Mouse (Mus musculus) CH12F3 (cell line): ENCODE measurements around the gene Hist1h2bq.

ENCODE experiments used
- in situ Hi-C: fragments of 300-500 bp; cut with MboI; formaldehyde crosslinking; loops from 2 replicates; pipeline ENCODE4 v1.14.3; 2020; ENCODE audit warnings: low sequenced_read_pairs

Hist1h2bq gene

GRCm38 (mm10) chr13:21790601-21791283 lies 19.3 kb downstream of the Hist1h2bq start:
- in situ Hi-C loops, result loop anchor here (25.0 kb wide), 1 partner anchor 1772 kb away; the partner anchor contains the start of genes Hist1h1d, Hist1h2ad, Hist1h2ae and Hist1h2bf

GRCm38 (mm10) chr13:21789925-21790324 lies 20.1 kb downstream of the Hist1h2bq start:
- in situ Hi-C loops, result loop anchor here (25.0 kb wide), 1 partner anchor 1772 kb away; the partner anchor contains the start of genes Hist1h1d, Hist1h2ad, Hist1h2ae and Hist1h2bf

- in situ Hi-C loops, result loop anchor here (25.0 kb wide), 1 partner anchor 1774 kb away; the partner anchor contains the start of genes Hist1h1d, Hist1h2ad, Hist1h2ae and Hist1h2bf
Measured at GRCm38 (mm10) chr13:21787760-21788593, 22.0 kb downstream of the Hist1h2bq start.

GRCm38 (mm10) chr13:21786899-21787629 lies 22.9 kb downstream of the Hist1h2bq start, which contains the start of the genes Hist1h2an and Hist1h2bp:
Gene Hist1h2an, minus strand, starts transcription at chr13:21787218.
Gene Hist1h2bp, plus strand, starts transcription at chr13:21787461.
- in situ Hi-C loops, result loop anchor here (25.0 kb wide), 1 partner anchor 1775 kb away; the partner anchor contains the start of genes Hist1h1d, Hist1h2ad, Hist1h2ae and Hist1h2bf

GRCm38 (mm10) chr13:21786189-21786898 lies 23.7 kb downstream of the Hist1h2bq start:
- in situ Hi-C loops, result loop anchor here (25.0 kb wide), 1 partner anchor 1776 kb away; the partner anchor contains the start of genes Hist1h1d, Hist1h2ad, Hist1h2ae and Hist1h2bf

- in situ Hi-C loops, result loop anchor here (25.0 kb wide), 1 partner anchor 1778 kb away; the partner anchor contains the start of genes Hist1h1d, Hist1h2ad, Hist1h2ae and Hist1h2bf
Measured at GRCm38 (mm10) chr13:21784311-21784710, 25.7 kb downstream of the Hist1h2bq start.

GRCm38 (mm10) chr13:21783734-21784161 lies 26.2 kb downstream of the Hist1h2bq start:
- in situ Hi-C loops, result loop anchor here (25.0 kb wide), 1 partner anchor 1779 kb away; the partner anchor contains the start of genes Hist1h1d, Hist1h2ad, Hist1h2ae and Hist1h2bf

GRCm38 (mm10) chr13:21783255-21783617 lies 26.8 kb downstream of the Hist1h2bq start, which contains the start of gene Hist1h3i:
Gene Hist1h3i, minus strand, starts transcription at chr13:21783370.
- in situ Hi-C loops, result loop anchor here (25.0 kb wide), 1 partner anchor 1779 kb away; the partner anchor contains the start of genes Hist1h1d, Hist1h2ad, Hist1h2ae and Hist1h2bf

GRCm38 (mm10) chr13:21782361-21783254 lies 27.4 kb downstream of the Hist1h2bq start:
- in situ Hi-C loops, result loop anchor here (25.0 kb wide), 1 partner anchor 1780 kb away; the partner anchor contains the start of genes Hist1h1d, Hist1h2ad, Hist1h2ae and Hist1h2bf

GRCm38 (mm10) chr13:21781639-21782038 lies 28.4 kb downstream of the Hist1h2bq start:
- in situ Hi-C loops, result loop anchor here (25.0 kb wide), 1 partner anchor 1781 kb away; the partner anchor contains the start of genes Hist1h1d, Hist1h2ad, Hist1h2ae and Hist1h2bf

GRCm38 (mm10) chr13:21781021-21781555 lies 28.9 kb downstream of the Hist1h2bq start:
- in situ Hi-C loops, result loop anchor here (25.0 kb wide), 1 partner anchor 1781 kb away; the partner anchor contains the start of genes Hist1h1d, Hist1h2ad, Hist1h2ae and Hist1h2bf

- in situ Hi-C loops, result loop anchor here (25.0 kb wide), 1 partner anchor 1782 kb away; the partner anchor contains the start of genes Hist1h1d, Hist1h2ad, Hist1h2ae and Hist1h2bf
Measured at GRCm38 (mm10) chr13:21779767-21780731, 29.9 kb downstream of the Hist1h2bq start, which contains the start of gene Hist1h1b. Gene Hist1h1b, minus strand, starts transcription at chr13:21780625.

GRCm38 (mm10) chr13:21778814-21779766 lies 30.9 kb downstream of the Hist1h2bq start:
- in situ Hi-C loops, result loop anchor here (25.0 kb wide), 1 partner anchor 1783 kb away; the partner anchor contains the start of genes Hist1h1d, Hist1h2ad, Hist1h2ae and Hist1h2bf
